Mouse (Mus musculus) embryonic facial prominence, embryonic 15.5 days (tissue): ENCODE data around the gene Car7. TPM values are rescaled to one million over a fixed set of nuclear protein-coding genes. Genes with fewer than 3 reads are reported as not detected.

Experiments used
- ATAC-seq: fragments of 200-750 bp; cut with Nextera tagmentation; 2 replicates; pipeline ENCODE4 v1.8.0; 2017; ENCODE audit warnings: low read depth, moderate TSS enrichment; ENCODE audit not compliant: insufficient number of reproducible peaks, low FRiP score, low TSS enrichment
- H3K27ac ChIP-seq: fragments of 300-500 bp; sonication (generic); replicated peaks from 2 replicates; pipeline ENCODE4 v1.5.1; 2015; ENCODE audit warnings: mild to moderate bottlenecking, inconsistent platforms
- H3K27me3 ChIP-seq: fragments of 300-500 bp; sonication (generic); 2 replicates; pipeline ENCODE4 v1.6.1; 2015; ENCODE audit warnings: inconsistent platforms
- H3K36me3 ChIP-seq: fragments of 300-500 bp; sonication (generic); 2 replicates; pipeline ENCODE4 v1.6.1; 2015; ENCODE audit warnings: mild to moderate bottlenecking, inconsistent platforms
- H3K4me1 ChIP-seq: fragments of 300-500 bp; sonication (generic); 2 replicates; pipeline ENCODE4 v1.6.1; 2015; ENCODE audit warnings: inconsistent platforms
- H3K4me2 ChIP-seq: fragments of 300-500 bp; sonication (generic); replicated peaks from 2 replicates; pipeline ENCODE4 v1.6.1; 2015; ENCODE audit warnings: mild to moderate bottlenecking, inconsistent platforms
- H3K4me3 ChIP-seq: fragments of 300-500 bp; sonication (generic); replicated peaks from 2 replicates; pipeline ENCODE4 v1.5.1; 2015; ENCODE audit warnings: mild to moderate bottlenecking, inconsistent platforms
- H3K9ac ChIP-seq: fragments of 300-500 bp; sonication (generic); 2 replicates; pipeline ENCODE4 v1.6.1; 2015; ENCODE audit warnings: inconsistent platforms
- H3K9me3 ChIP-seq: fragments of 300-500 bp; sonication (generic); replicated peaks from 2 replicates; pipeline ENCODE4 v1.6.1; 2016; ENCODE audit warnings: inconsistent platforms
- WGBS: fragments of 180-500 bp; shearing (Covaris S2); methylation state at CpG from one replicate; pipeline ENCODE4 v1.1.7; 2015; 5-methylcytosine and 5-hydroxymethylcytosine counted together
- polyA plus RNA-seq: library from polyadenylated mRNA; unstranded; fragments of >200 nt; fragmentation: Nextera tagmentation; extraction: Ambion mirVana; gene quantifications from 2 replicates; pipeline ENCODE4 v1.2.1, GENCODE M21; 2015

The Car7 gene
- polyA plus RNA-seq, 1 experiment from 2014 or later, result 1.2 TPM

GRCm38 (mm10) chr8:104540238-104540637, 5.7 kb downstream of the Car7 start:
- Histone ChIP-seq H3K4me2 (peak overlapping the region; percentile 91), H3K9me3 (no peaks in the 10 kb centered on the region), H3K4me3 (peak overlapping the region; percentile 47; the same call in 1 of the 2 replicates), H3K9ac (no peak overlapping the region), H3K36me3 (no peaks in the 10 kb centered on the region), H3K27ac (no peak overlapping the region), H3K27me3 (peaks cover 49% of the 10 kb centered on the region), H3K4me1 (peaks cover 23% of the 10 kb centered on the region)
- ATAC-seq, result no peak
- 41% methylated on average over 7 of the region's 7 CpGs for WGBS

GRCm38 (mm10) chr8:104540710-104541514, 6.4 kb downstream of the Car7 start:
- WGBS, result 1% methylated on average over 76 of the region's 76 CpGs
- Histone ChIP-seq H3K36me3 (no peaks in the 10 kb centered on the region), H3K27ac (no peak overlapping the region), H3K4me3 (peak overlapping the region; percentile 47), H3K27me3 (peaks cover 49% of the 10 kb centered on the region), H3K9me3 (no peaks in the 10 kb centered on the region), H3K4me2 (peak overlapping the region; percentile 91), H3K4me1 (peaks cover 18% of the 10 kb centered on the region), H3K9ac (no peak overlapping the region)
- ATAC-seq, result no peak

GRCm38 (mm10) chr8:104541515-104541880, 7.0 kb downstream of the Car7 start:
- no peak for ATAC-seq
- H3K27ac ChIP-seq, result no peak overlapping the region
- no peaks in the 10 kb centered on the region for H3K9me3 ChIP-seq
- no peaks in the 10 kb centered on the region for H3K36me3 ChIP-seq
- WGBS, result 10% methylated on average over 8 of the region's 8 CpGs
- H3K9ac ChIP-seq, result no peak overlapping the region
- H3K27me3 ChIP-seq, result peaks cover 49% of the 10 kb centered on the region
- H3K4me3 ChIP-seq, result peak overlapping the region; percentile 47
- peaks cover 18% of the 10 kb centered on the region for H3K4me1 ChIP-seq
- H3K4me2 ChIP-seq, result peak overlapping the region; percentile 91

DNA sequence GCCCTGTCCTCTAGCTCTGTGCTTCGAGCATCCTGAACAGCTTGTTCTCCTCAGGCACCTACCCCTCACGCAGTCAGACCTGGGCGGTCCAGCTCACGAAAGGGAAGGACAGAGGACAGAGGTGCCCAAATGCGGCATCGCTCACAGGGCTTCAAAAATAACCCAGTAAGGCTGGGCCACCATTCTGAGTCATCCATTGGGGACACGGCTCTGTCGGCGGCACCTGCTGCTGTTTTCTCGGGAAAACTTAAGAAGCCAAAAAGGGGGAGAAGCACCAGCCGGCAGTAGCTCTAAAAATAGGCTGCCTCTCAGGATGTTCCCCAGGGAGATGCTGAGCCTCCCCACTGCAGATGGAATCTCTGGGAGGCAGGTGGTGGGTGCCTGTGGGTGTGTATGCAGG, 7.7 kb downstream of the Car7 start:
- H3K9me3 ChIP-seq, result no peaks in the 10 kb centered on the region
- no peak overlapping the region for H3K27ac ChIP-seq
- H3K4me2 ChIP-seq, result no peak overlapping the region
- no peak for ATAC-seq
- peaks cover 18% of the 10 kb centered on the region for H3K4me1 ChIP-seq
- no peak overlapping the region for H3K9ac ChIP-seq
- peaks cover 49% of the 10 kb centered on the region for H3K27me3 ChIP-seq
- no peaks in the 10 kb centered on the region for H3K36me3 ChIP-seq
- 8% methylated on average over 11 of the region's 11 CpGs for WGBS
- 0 out of 2 replicates have a peak overlapping the region, but pooled peaks have one; percentile 47 for H3K4me3 ChIP-seq

- Histone ChIP-seq H3K36me3 (no peaks in the 10 kb centered on the region), H3K27me3 (peaks cover 49% of the 10 kb centered on the region), H3K27ac (no peak overlapping the region), H3K9ac (no peak overlapping the region), H3K4me3 (no peak overlapping the region), H3K4me2 (no peak overlapping the region), H3K9me3 (no peaks in the 10 kb centered on the region), H3K4me1 (peaks cover 15% of the 10 kb centered on the region)
- ATAC-seq, result no peak
- 70% methylated on average over 8 of the region's 8 CpGs for WGBS
Observed at GRCm38 (mm10) chr8:104543440-104544045, 9.1 kb downstream of the Car7 start.

DNA sequence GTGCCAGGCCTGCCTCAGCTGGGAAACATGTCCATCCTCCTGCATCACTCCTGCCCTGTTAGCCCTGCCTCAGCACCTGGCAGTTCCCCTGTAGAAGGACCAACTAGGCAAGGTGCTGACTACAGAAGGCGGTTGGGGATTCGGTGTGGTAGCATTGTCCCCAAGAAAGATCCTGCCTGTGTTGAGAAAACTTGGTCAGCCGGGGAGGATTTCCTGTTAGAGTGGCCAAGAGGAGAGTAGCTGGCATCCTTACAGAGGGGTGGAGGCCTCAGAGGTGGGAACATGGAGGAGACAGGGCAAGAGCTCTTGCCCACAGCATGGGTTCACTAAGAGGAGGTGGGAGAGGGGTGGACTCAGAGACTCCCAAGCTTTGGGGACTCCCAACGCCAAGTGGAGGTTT, 20.7 kb downstream of the Car7 start:
- H3K4me1 ChIP-seq, result no peaks in the 10 kb centered on the region
- no peak overlapping the region for H3K9ac ChIP-seq
- H3K4me2 ChIP-seq, result no peak overlapping the region
- WGBS, result 85% methylated on average over 4 of the region's 4 CpGs
- no peaks in the 10 kb centered on the region for H3K36me3 ChIP-seq
- 0 out of 2 replicates have a peak, but pooled peaks cover 3% of the 10 kb centered on the region for H3K27me3 ChIP-seq
- H3K27ac ChIP-seq, result no peak overlapping the region
- no peaks in the 10 kb centered on the region for H3K9me3 ChIP-seq
- H3K4me3 ChIP-seq, result no peak overlapping the region
- no peak for ATAC-seq

GRCm38 (mm10) chr8:104557226-104557625, 22.7 kb downstream of the Car7 start:
- WGBS, result 86% methylated on average over 7 of the region's 7 CpGs
- no peak overlapping the region for H3K27ac ChIP-seq
- no peak overlapping the region for H3K4me2 ChIP-seq
- no peaks in the 10 kb centered on the region for H3K9me3 ChIP-seq
- H3K36me3 ChIP-seq, result no peaks in the 10 kb centered on the region
- 0 out of 2 replicates have a peak, but pooled peaks cover 3% of the 10 kb centered on the region for H3K27me3 ChIP-seq
- no peaks in the 10 kb centered on the region for H3K4me1 ChIP-seq
- no peak overlapping the region for H3K4me3 ChIP-seq
- ATAC-seq, result no peak
- no peak overlapping the region for H3K9ac ChIP-seq

DNA sequence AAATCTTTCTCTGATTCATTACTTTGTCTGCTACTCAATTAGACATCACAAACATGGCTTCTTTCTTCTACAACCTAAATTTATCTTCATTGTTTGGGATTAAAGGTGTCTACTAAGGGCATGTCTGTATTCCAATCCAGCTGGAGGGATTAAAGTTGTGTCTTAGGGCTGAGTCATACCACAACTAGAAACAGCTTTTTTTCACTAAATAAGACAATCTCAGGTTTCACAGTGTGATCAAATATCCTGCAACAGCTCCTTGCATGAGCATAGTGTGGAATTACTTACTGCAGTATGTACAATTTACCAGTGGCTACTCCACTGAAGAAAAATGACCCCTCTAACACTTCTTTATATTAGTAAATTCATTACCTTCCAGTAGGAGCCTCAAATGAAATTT, 26.2 kb downstream of the Car7 start:
- no peak for ATAC-seq
- H3K4me2 ChIP-seq, result no peak overlapping the region
- H3K4me3 ChIP-seq, result no peak overlapping the region
- no peaks in the 10 kb centered on the region for H3K36me3 ChIP-seq
- H3K4me1 ChIP-seq, result no peaks in the 10 kb centered on the region
- H3K9me3 ChIP-seq, result no peaks in the 10 kb centered on the region
- H3K27ac ChIP-seq, result no peak overlapping the region
- H3K27me3 ChIP-seq, result no peaks in the 10 kb centered on the region
- no peak overlapping the region for H3K9ac ChIP-seq

GRCm38 (mm10) chr8:104564633-104565456, 30.4 kb downstream of the Car7 start:
- peak; percentile 80 for ATAC-seq
- no peaks in the 10 kb centered on the region for H3K4me1 ChIP-seq
- H3K36me3 ChIP-seq, result no peaks in the 10 kb centered on the region
- no peak overlapping the region for H3K4me3 ChIP-seq
- H3K9ac ChIP-seq, result no peak overlapping the region
- 16% methylated on average over 22 of the region's 22 CpGs for WGBS
- peak overlapping the region; percentile 26; the same call in 1 of the 2 replicates for H3K4me2 ChIP-seq
- H3K27ac ChIP-seq, result no peak overlapping the region
- H3K27me3 ChIP-seq, result no peaks in the 10 kb centered on the region
- H3K9me3 ChIP-seq, result no peaks in the 10 kb centered on the region

DNA sequence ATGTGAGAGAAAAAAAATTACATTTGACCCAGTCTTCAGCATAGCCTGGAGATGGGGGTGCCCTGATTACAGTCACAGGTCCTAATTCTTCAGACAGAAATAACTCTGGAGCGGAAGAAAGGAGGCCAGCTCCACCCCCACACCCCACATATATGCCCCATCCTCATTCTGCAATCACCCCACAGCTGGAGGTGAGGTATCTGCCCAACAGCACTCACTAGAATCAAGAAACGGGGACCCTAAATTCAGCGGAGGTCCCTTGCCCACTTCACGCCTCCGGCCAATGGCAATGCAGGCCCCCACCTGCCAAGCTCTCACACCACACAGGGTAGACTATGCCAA, 30.9 kb downstream of the Car7 start:
- no peak overlapping the region for H3K9ac ChIP-seq
- no peaks in the 10 kb centered on the region for H3K36me3 ChIP-seq
- H3K4me2 ChIP-seq, result no peak overlapping the region
- no peak overlapping the region for H3K27ac ChIP-seq
- no peak for ATAC-seq
- H3K4me1 ChIP-seq, result no peaks in the 10 kb centered on the region
- WGBS, result 94% methylated on average over 5 of the region's 5 CpGs
- no peaks in the 10 kb centered on the region for H3K27me3 ChIP-seq
- no peak overlapping the region for H3K4me3 ChIP-seq
- H3K9me3 ChIP-seq, result no peaks in the 10 kb centered on the region

GRCm38 (mm10) chr8:104569559-104569958, 35.1 kb downstream of the Car7 start:
- WGBS, result 43% methylated on average over 1 of the region's 1 CpGs
- H3K9ac ChIP-seq, result no peak overlapping the region
- H3K27ac ChIP-seq, result no peak overlapping the region
- H3K4me2 ChIP-seq, result no peak overlapping the region
- no peak overlapping the region for H3K4me3 ChIP-seq
- H3K27me3 ChIP-seq, result no peaks in the 10 kb centered on the region
- no peak for ATAC-seq
- H3K36me3 ChIP-seq, result no peaks in the 10 kb centered on the region
- H3K4me1 ChIP-seq, result no peaks in the 10 kb centered on the region
- H3K9me3 ChIP-seq, result no peaks in the 10 kb centered on the region
